Mouse (Mus musculus): ENCODE measurements at regions not wholly inside any gene's neighbourhood (a gene's known extent, or its start where the extent isn't known, plus 50 kb on each side); places are given as distances from the start of the nearest gene placed in this dataset.

GRCm38 (mm10) chr1:83569991-83570390, 162.0 kb upstream of the Sphkap start:
- DNase-seq (ENCODE audit: extremely low spot score in 1 of 2, low spot score in 1 of 2) = no peak

- no peak for DNase-seq (ENCODE audit: extremely low spot score in 1 of 2, low spot score in 1 of 2)
These were observed 160.7 kb upstream of the Sphkap start for GRCm38 (mm10) chr1:83568746-83569145.

DNA sequence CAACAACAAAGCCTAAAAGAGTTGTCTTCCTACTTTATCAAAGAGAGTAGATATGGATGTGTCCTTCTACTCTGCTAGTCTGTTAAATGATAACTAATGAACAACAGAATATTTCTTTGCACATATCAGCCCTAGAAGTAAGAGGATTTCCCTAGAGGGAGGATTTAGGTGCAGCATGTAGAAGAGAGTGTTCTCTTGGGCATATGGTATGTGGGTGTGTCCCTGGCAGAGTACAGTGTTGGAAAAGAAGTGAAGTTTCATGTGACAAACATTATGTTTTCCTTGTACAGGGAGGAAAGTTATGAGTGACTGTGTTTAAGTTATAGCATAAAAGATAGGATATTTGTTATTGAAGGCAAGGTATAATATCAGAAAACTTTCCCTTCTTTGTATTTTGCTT, 143.6 kb upstream of the Sphkap start:
- peak; percentile 73 to 90 for DNase-seq (ENCODE audit: extremely low spot score in 1 of 2, low spot score in 1 of 2)

DNA sequence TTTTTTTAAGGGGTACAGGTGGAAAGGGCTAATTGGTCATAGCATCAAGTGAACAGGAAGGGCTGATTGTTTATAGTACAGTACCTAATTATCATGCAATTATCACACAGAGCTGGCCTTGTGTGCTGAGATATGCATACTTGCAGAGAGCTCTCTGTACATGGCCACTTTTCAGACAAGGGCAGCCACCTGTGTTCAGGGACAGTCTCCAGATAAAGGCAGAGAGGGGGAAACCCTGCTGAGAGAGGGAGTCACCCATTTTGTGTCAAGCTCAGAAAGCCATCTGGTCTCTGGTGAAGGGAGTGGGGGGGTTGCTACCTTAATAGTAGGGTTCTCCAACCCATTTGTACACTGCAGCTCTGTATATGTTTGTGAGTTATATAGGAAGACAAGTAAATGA, 127.5 kb upstream of the Sphkap start:
- DNase-seq (ENCODE audit: extremely low spot score in 1 of 2, low spot score in 1 of 2) = no peak

DNA sequence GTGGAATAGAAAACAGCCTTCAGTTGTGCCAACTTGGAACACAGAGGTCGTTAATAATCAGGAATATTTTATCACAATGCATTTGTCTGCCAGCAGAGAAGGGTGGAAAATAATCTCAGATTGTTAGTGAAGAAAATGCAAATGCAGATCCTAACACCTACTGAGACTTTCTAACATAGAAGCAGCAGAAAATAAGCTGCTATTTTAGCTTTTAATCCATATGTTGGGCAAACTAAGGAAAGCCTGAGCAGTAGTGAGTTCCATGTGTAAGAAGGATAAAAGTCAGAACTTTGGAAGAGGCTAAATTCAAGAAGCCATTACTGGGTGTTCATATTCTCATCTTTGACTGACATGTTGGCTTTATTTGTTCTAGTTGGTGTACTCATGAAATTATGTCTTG, 119.8 kb upstream of the Sphkap start:
- DNase-seq (ENCODE audit: extremely low spot score in 1 of 2, low spot score in 1 of 2) = peak in 1 of 2 experiments; percentile 34

DNA sequence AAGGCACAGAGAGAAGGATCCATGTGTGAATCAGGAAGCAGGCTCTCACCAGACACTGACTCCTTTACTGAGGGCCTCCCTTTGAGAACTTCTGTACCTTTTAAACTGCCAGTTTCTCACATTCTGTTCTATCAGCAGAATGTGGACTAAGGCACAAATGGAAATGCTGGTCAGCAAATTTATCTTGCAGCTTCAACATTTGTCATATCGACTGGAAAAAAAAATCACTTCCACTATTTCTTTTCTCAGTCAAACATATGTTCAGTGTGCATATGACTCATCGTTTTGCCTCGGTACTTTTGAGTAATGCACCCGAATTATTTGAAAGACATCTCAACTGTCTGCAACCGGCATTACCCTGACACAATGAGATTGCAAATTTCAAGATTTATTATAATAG, 101.4 kb upstream of the Sphkap start:
- peak; percentile 15 to 65 for DNase-seq (ENCODE audit: extremely low spot score in 1 of 2, low spot score in 1 of 2)

DNA sequence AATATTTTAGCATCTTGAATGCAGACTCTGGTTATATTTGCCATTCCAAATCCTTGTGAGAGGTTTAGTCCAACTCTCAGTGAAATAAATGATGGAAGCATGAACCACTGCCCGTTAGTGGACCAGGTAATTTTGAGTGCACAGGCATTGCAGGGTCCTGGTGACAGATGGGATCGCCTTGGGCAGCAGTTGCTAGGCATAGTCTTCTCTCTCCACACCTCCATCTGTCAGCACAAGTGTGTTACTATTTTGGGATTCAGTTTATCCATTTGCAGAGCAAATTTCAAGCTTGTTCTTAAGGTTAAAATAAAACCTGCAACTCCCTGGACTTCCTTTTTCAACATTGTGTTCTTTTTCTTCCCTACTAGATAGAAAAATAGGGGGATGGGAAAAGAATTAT, 97.4 kb upstream of the Sphkap start:
- peak; percentile 17 to 54 for DNase-seq (ENCODE audit: extremely low spot score in 1 of 2, low spot score in 1 of 2)

DNA sequence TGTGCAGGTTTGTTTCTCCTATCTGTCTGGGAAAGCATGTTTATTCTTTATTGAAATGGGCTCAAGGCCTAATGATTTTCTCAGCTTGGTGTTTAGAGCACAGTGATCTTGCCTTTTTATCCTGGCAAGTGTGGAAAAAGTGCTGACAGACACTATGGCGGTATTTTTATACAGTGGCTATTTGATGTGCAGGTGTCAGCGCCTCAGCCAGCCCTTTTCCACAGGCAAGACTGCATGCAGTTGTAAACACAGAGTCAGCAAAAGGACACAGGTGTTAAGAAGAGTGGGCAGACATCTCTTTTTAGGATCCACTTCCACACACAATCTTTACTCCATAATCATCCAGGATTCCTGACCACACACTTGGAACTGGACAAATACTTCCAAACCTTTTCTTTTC, 88.9 kb upstream of the Sphkap start:
- no peak for DNase-seq (ENCODE audit: extremely low spot score in 1 of 2, low spot score in 1 of 2)

- DNase-seq (ENCODE audit: extremely low spot score in 1 of 2, low spot score in 1 of 2) = no peak
These were observed 88.4 kb upstream of the Sphkap start for GRCm38 (mm10) chr1:83496380-83496779.

- DNase-seq (ENCODE audit: extremely low spot score in 1 of 2, low spot score in 1 of 2) = no peak
These were observed 87.0 kb upstream of the Sphkap start for GRCm38 (mm10) chr1:83495022-83495421.

DNA sequence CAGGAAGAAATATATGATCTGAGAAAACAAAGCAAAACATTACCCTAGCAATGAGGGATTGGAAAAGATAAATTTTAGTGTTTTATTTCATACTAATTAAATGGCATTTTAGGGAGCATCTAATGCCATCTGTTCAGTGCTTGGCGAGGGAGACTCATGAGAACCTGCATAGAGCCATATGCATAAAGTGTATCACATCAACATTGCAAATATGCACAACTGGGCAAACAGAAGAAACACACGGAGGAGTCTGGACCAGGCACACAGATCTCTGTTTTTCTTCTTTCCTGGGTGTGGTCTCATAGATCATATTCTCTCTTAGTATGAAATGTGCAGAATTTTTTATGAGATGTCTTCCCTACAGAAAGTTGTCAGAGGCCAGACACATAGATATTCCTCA, 71.1 kb upstream of the Sphkap start:
- peak in 1 of 2 experiments; percentile 4 for DNase-seq (ENCODE audit: extremely low spot score in 1 of 2, low spot score in 1 of 2)

Data from frontal cortex, adult 2 months (tissue).